Mouse (Mus musculus) c-Kit-positive CD71-negative TER-119-negative erythroid progenitor cells, embryonic 14.5 days (primary cell): ENCODE data around the gene Cdsn.
A peak's percentile ranks its signal among the peaks of the same experiment; 100 is the strongest.
"Not testable (repeated sequence)": the region's sequence is repeated elsewhere in the genome, so short reads cannot be mapped to it uniquely, and the experiment has no call there.

Experiments
- DNase-seq: peaks from one replicate; pipeline ENCODE4 v3.0.0-alpha.2; 2013; ENCODE audit warnings: low read depth

Cdsn gene

GRCm38 (mm10) chr17:35551881-35552414, at the start of gene Cdsn:
Cdsn (plus strand) TSS chr17:35552128.
- no peak for DNase-seq

GRCm38 (mm10) chr17:35502226-35502625, 49.7 kb upstream of the Cdsn start:
- DNase-seq: no peak

GRCm38 (mm10) chr17:35502762-35503161, 49.2 kb upstream of the Cdsn start:
- no peak for DNase-seq

DNA sequence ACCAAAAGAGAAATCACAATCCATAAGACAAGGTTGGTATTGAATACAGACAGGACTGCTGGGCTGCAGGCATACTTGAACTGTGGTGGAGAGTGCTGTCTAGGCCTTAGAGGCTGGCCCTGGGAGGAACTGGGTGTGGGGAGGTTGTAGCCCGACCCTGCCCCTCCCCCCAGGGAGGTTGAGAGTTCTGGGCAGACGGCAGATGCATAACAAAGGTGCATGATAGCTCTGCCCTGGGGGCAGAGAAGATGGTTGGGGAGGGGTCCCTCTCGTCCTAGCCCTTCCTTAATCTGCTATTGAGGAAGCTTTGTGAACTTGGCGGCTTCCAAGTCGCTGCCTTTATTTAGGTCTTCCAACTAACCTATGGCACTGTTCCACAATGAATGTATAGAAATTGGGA, 48.1 kb upstream of the Cdsn start:
- DNase-seq: no peak

- DNase-seq: no peak
Observed at GRCm38 (mm10) chr17:35504628-35505481, 47.1 kb upstream of the Cdsn start.

DNA sequence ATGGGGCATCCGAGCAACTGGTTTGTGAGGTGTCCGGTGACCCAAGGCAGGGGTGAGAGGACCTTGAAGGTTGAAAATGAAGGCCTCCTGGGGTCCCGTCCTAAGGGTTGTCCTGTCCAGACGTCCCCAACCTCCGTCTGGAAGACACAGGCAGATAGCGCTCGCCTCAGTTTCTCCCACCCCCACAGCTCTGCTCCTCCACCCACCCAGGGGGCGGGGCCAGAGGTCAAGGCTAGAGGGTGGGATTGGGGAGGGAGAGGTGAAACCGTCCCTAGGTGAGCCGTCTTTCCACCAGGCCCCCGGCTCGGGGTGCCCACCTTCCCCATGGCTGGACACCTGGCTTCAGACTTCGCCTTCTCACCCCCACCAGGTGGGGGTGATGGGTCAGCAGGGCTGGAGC, 46.2 kb upstream of the Cdsn start, which contains the start of gene Pou5f1:
TSS of gene Pou5f1 (plus strand) at position 243 of the 400 bp plus-strand sequence.
- no peak for DNase-seq

DNA sequence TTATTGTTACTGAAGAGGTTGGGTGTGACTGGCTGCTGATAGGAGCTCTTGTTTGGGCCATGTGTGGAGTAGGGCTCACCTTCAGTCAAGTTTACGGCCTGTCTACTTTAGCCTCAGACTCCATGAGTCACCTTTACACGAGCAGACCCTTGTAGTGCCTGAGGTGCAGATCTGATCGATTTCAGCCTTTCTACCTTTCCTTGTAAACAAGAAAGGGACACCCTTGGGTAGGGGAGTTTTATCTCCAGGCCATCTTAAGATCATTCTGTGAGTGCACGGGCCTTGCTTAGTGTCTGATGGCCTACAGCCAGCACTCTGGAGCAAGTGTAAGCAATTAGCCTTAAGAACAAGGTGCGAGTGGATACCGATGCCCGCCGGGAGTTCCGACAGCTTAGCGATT, 45.0 kb upstream of the Cdsn start:
- DNase-seq: no peak

- DNase-seq: no peak
Observed at GRCm38 (mm10) chr17:35507556-35508260, 44.2 kb upstream of the Cdsn start.

DNA sequence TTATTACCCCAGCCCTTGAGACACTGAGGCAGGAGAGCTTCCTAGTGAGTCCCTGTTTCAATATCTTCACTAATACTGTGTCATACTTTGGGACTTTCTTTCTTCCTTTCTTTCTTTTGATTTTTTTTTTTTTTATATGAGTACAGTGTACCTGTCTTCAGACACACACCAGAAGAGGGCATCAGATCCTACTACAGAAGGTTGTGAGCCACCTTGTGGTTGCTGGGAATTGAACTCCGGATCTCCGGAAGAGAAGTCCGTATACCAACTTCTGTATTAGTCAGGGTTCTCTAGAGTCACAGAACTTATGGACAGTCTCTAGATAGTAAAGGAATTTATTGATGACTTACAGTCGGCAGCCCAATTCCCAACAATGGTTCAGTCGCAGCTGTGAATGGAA, 43.6 kb upstream of the Cdsn start:
- DNase-seq: not testable (repeated sequence)

DNA sequence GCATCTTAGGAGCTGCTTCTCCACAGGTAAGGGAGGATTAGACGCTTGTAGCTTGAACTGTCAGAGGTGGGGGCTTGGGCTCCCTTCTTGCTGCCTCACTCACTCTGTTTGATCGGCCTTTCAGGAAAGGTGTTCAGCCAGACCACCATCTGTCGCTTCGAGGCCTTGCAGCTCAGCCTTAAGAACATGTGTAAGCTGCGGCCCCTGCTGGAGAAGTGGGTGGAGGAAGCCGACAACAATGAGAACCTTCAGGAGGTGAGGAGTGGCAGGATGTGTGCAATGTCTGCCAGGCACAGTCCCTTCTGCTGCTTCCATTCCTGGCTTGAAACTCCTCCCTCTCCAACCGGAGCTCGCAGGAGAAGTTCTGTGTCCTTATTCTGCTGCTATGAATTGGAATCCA, 42.6 kb upstream of the Cdsn start:
- peak; percentile 34 for DNase-seq

GRCm38 (mm10) chr17:35512916-35513626, 38.9 kb upstream of the Cdsn start:
- DNase-seq: no peak

- peak; percentile 67 for DNase-seq
Observed at GRCm38 (mm10) chr17:35513886-35514285, 38.0 kb upstream of the Cdsn start.

DNA sequence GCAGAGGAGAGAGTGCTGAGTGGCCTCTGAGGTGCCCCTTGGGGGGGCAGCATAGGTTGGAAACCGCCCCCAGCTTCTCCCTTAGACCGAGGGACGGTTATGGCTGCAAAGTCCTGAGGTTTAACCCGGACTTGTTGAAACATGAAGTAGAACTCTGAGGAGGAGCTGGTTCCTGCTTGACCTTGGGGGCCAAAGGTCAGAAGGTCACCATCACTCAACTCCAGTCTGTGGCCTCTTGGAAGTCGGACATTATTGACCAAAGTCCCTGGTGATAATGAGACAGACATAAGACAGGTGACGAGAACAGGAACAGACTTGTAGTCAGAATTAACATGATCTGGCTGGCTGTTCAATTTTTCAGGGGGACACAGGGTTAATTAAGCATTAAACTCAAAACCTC, 37.2 kb upstream of the Cdsn start:
- DNase-seq: no peak

- no peak for DNase-seq
Observed at GRCm38 (mm10) chr17:35515911-35516640, 35.9 kb upstream of the Cdsn start.

- DNase-seq: peak; percentile 88
Observed at GRCm38 (mm10) chr17:35516652-35517500, 35.1 kb upstream of the Cdsn start, which contains the start of the genes Tcf19 and Cchcr1. Tcf19 (minus strand) TSS chr17:35516824. Cchcr1 (plus strand) TSS chr17:35517100.

DNA sequence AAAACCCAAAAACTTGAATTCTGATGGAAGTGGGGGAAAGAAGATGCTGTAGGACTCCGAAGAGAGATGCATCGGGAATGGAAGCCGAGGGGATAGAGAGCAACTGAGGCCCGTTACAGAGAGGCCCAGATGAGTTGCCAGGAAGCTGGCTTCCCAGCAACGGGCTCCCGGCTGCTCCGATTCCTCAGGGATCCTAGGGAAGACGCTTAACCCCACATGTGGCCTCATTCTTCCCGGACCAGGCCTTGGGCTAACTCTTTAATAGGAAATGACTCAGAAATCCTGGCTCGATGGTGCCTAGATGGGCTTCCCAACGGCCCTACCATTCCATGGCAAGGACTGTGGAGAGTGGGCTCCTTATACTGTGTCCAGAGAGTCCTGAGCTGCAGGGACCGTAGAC, 34.4 kb upstream of the Cdsn start:
- no peak for DNase-seq

DNA sequence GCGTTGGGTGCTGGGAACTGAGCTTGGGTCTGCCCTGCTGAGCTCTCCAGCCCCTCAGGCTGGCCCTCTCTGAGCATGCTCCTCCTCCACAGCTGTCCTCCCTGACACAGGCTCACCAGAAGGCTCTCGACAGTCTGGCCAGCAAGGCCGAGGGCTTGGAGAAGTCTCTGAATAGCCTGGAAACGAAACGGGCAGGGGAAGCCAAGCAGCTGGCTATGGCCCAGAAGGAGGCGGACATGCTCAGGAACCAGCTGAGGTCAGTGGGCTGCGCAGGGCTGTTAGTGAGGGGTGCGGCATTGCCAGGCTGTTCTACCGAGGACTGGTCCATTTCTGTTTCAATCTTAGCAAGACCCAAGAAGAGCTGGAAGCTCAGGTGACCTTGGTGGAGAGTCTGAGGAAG, 27.6 kb upstream of the Cdsn start:
- DNase-seq: no peak

GRCm38 (mm10) chr17:35526644-35527043, 25.3 kb upstream of the Cdsn start:
- DNase-seq: no peak

DNA sequence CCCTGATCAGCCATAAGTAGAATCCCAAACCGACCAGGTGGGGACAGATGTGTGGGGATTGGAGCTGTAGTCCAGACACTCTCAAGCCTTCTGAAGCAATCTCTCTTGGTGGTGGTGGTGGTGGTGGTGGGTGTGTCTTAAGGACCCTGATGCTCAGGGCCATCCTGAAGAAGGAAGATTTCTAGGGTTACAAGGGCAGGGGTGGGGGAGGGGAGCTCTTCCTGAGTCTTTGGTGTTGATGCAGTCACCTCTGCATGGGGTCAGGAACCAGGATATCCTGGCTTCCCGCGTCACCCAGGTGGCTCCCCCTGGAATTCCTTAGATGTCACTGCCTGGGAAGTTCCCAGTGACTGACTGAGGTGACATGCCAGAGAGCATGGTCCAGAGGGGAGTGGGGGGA, 19.6 kb upstream of the Cdsn start:
- DNase-seq: no peak

DNA sequence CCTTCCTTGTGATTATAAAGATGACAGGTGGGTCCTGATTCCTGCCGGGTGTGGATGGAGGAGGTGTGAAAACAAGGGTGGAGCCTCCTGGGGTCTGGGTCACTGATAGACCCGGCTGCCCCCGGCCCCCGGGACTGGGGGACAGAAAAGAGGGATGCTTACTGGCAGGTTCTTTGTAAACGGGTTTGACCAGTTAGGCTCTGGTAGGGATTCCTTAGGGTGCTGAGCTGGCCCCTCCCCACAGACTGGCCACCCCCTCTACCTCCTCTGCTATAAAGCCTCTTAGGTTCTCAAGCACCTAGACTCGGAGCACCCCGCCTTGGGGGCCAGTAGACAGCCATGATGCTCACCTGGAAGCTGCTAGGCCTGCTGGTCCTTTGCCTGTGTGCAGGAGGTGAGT, 19.0 kb upstream of the Cdsn start, which contains the start of gene Psors1c2:
TSS of gene Psors1c2 (plus strand) at position 301 of the 400 bp plus-strand sequence.
- DNase-seq: no peak
